Mouse (Mus musculus): ENCODE measurements at regions not wholly inside any gene's neighbourhood (a gene's known extent, or its start where the extent isn't known, plus 50 kb on each side); places are given as distances from the start of the nearest gene placed in this dataset.

DNA sequence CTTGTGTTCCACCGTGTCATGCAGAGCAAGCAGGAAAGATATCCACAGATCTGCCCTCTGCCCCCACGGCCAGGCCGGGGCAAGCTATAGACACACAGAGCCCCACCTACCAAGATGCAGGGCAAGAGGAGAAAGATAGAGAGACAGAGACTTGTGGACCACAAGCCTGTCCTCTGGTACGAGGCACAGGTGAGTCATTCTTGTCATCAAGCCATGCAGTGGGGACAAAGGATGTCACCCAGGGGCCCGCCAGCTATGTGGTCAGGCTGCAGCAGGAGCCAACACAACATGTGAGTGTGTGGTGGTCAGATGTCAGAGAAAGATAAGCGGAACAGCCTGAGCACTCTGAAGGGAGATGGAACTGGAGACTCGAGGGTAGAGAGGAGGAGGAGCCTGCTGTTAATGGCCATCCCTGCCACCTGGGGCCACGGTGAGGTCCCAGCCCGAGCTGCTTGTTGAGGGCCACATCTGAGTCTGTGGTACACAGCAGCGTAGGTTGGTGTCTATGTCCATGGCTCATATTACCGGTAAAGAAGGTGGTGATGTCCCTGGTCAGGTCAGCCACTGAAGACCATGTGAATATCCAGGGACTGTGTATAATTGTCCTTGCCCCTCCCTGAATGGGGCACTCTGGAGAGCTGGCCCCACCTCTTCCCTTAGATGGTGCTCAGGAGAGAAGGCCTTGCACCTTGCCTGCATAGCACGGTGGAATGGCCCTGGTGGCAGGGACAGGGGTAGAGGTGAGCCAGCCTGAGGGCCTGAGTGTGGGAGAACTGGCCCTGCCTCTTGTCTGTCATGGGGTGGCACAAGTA is 226.2 kb upstream of the Krr1 start:
- H3K27me3 ChIP-seq (ENCODE audit: control insufficient read depth, insufficient read depth, low read length), result no peaks in the 10 kb centered on the region
- 79% methylated on average over 12 of the region's 12 CpGs for WGBS
- DNase-seq (ENCODE audit: low spot score) (no peak), ATAC-seq (replicated peaks; ENCODE audit: low FRiP score) (0 out of 2 replicates have a peak, but pooled peaks have one; percentile 36)
- no peaks in the 10 kb centered on the region for H3K4me1 ChIP-seq (replicated peaks; ENCODE audit: control insufficient read depth, insufficient read depth, low read length)
- H3K9me3 ChIP-seq (ENCODE audit: control insufficient read depth, low read length), result no peaks in the 10 kb centered on the region
- no peak overlapping the region for H3K4me3 ChIP-seq (ENCODE audit: low read depth, low read length)
- no peak overlapping the region for H3K9ac ChIP-seq (ENCODE audit: low read length)
- no peak overlapping the region for H3K4me2 ChIP-seq (ENCODE audit: low read depth, low read length, severe bottlenecking)
- no peak overlapping the region for H3K27ac ChIP-seq (ENCODE audit: low read depth, low read length)
- no peaks in the 10 kb centered on the region for H3K36me3 ChIP-seq (ENCODE audit: control insufficient read depth, insufficient read depth, low read length)

DNA sequence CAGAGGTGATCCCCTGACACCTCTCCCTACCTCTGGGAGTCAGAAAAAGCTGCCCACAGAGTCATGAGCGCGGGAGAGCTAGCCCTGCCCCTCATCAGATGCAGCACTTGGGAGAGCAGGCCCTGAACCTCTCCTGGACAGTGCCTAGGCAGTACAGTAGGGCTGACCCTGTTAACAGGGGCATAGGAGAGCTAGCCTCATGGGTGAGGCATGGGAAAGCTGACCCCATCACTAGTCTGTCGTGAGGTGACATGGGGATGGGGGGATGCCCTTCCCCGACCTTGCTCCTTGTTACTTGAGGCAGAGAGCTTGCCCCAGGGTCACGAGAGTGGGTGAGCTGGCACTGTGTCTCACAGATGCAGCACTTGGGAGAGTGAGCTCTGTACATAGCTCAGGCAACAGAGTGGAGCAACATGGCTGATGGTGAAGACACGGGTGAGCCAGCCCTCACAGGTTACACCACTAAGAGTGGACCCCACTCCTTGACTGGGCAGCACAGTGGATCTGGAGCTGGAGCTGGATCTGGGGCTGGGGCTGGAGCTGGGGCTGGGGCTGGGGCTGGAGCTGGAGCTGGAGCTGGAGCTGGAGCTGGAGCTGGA is 225.5 kb upstream of the Krr1 start:
- Histone ChIP-seq H3K9ac (ENCODE audit: low read length) (no peak overlapping the region), H3K4me2 (ENCODE audit: low read depth, low read length, severe bottlenecking) (no peak overlapping the region), H3K36me3 (ENCODE audit: control insufficient read depth, insufficient read depth, low read length) (no peaks in the 10 kb centered on the region), H3K4me3 (ENCODE audit: low read depth, low read length) (no peak overlapping the region), H3K4me1 (replicated peaks; ENCODE audit: control insufficient read depth, insufficient read depth, low read length) (no peaks in the 10 kb centered on the region), H3K9me3 (ENCODE audit: control insufficient read depth, low read length) (no peaks in the 10 kb centered on the region), H3K27me3 (ENCODE audit: control insufficient read depth, insufficient read depth, low read length) (no peaks in the 10 kb centered on the region), H3K27ac (ENCODE audit: low read depth, low read length) (no peak overlapping the region)
- WGBS, result 85% methylated on average over 6 of the region's 6 CpGs
- DNase-seq (ENCODE audit: low spot score) (no peak), ATAC-seq (replicated peaks; ENCODE audit: low FRiP score) (0 out of 2 replicates have a peak, but pooled peaks have one; percentile 36)

DNA sequence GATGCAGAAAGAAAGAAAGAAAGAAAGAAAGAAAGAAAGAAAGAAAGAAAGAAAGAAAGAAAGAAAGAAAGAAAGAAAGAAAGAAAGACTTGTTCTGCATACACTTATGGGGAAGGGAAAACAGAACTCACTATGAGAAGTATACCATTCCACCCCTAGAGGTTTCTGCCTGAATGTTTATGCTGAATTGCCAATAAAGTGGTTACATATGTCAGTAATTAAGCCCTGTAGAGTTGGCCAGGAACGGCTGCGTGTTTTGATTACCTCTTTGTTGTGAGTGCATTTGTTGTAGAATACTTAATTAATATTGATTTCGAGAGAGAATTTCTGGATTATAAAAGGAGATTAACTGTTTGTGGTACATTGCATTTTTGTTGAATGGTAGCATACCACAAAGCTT is 224.0 kb upstream of the Krr1 start:
- Histone ChIP-seq H3K4me1 (replicated peaks; ENCODE audit: control insufficient read depth, insufficient read depth, low read length) (no peaks in the 10 kb centered on the region), H3K4me2 (ENCODE audit: low read depth, low read length, severe bottlenecking) (no peak overlapping the region), H3K9me3 (ENCODE audit: control insufficient read depth, low read length) (no peaks in the 10 kb centered on the region), H3K9ac (ENCODE audit: low read length) (no peak overlapping the region), H3K27ac (ENCODE audit: low read depth, low read length) (no peak overlapping the region), H3K36me3 (ENCODE audit: control insufficient read depth, insufficient read depth, low read length) (no peaks in the 10 kb centered on the region), H3K27me3 (ENCODE audit: control insufficient read depth, insufficient read depth, low read length) (no peaks in the 10 kb centered on the region), H3K4me3 (ENCODE audit: low read depth, low read length) (no peak overlapping the region)
- 52% methylated on average over 3 of the region's 3 CpGs for WGBS
- ATAC-seq (replicated peaks; ENCODE audit: low FRiP score) (no peak), DNase-seq (ENCODE audit: low spot score) (no peak)

DNA sequence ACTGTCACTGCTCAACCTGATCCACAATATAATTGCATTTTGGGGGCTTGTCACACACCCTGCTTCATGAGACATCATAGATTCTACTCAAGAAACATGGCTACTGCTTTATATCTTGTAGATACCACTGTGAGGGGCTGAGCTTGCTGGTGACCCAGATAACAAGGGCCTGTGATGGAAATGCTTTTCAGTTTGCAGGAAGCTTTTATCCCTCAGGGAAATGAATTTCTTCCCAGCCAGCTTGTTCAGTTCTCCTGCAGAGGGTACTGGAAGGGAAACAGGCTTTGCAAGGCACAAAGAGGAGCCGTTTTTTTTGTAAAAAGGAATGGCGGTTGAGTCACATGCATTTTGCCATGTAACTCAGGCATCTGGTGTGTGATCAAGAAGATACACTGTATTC is 218.8 kb upstream of the Krr1 start:
- Histone ChIP-seq H3K27me3 (ENCODE audit: control insufficient read depth, insufficient read depth, low read length) (no peaks in the 10 kb centered on the region), H3K36me3 (ENCODE audit: control insufficient read depth, insufficient read depth, low read length) (no peaks in the 10 kb centered on the region), H3K4me3 (ENCODE audit: low read depth, low read length) (no peak overlapping the region), H3K9ac (ENCODE audit: low read length) (no peak overlapping the region), H3K4me2 (ENCODE audit: low read depth, low read length, severe bottlenecking) (no peak overlapping the region), H3K27ac (ENCODE audit: low read depth, low read length) (no peak overlapping the region), H3K9me3 (ENCODE audit: control insufficient read depth, low read length) (no peaks in the 10 kb centered on the region), H3K4me1 (replicated peaks; ENCODE audit: control insufficient read depth, insufficient read depth, low read length) (no peaks in the 10 kb centered on the region)
- no peak for DNase-seq (ENCODE audit: low spot score)
- ATAC-seq (replicated peaks; ENCODE audit: low FRiP score), result no peak
- WGBS, result 95% methylated on average over 2 of the region's 2 CpGs

DNA sequence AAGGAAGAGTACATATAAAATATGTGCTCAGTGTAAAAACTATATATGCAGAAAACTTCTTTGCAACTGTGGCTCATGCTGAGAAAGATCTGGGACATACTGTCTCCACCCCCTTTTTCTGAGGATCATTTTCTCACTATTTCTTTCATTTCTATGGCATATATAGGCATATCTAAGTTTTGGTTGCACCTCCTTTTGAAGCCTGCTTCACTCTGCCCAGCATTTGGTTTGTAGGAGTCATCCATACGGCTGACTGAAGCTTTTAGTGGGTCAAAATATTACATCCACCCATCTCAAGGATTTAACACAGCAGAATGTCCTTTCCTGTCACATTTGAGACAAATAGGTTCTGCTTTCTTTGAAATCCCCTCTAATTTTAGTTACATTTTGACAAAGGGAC is 216.5 kb upstream of the Krr1 start:
- Histone ChIP-seq H3K4me1 (replicated peaks; ENCODE audit: control insufficient read depth, insufficient read depth, low read length) (no peaks in the 10 kb centered on the region), H3K4me2 (ENCODE audit: low read depth, low read length, severe bottlenecking) (no peak overlapping the region), H3K4me3 (ENCODE audit: low read depth, low read length) (no peak overlapping the region), H3K9ac (ENCODE audit: low read length) (no peak overlapping the region), H3K9me3 (ENCODE audit: control insufficient read depth, low read length) (no peaks in the 10 kb centered on the region), H3K27me3 (ENCODE audit: control insufficient read depth, insufficient read depth, low read length) (no peaks in the 10 kb centered on the region), H3K36me3 (ENCODE audit: control insufficient read depth, insufficient read depth, low read length) (no peaks in the 10 kb centered on the region), H3K27ac (ENCODE audit: low read depth, low read length) (no peak overlapping the region)
- no peak for DNase-seq (ENCODE audit: low spot score)
- no peak for ATAC-seq (replicated peaks; ENCODE audit: low FRiP score)
- WGBS, result 81% methylated on average over 1 of the region's 1 CpGs

DNA sequence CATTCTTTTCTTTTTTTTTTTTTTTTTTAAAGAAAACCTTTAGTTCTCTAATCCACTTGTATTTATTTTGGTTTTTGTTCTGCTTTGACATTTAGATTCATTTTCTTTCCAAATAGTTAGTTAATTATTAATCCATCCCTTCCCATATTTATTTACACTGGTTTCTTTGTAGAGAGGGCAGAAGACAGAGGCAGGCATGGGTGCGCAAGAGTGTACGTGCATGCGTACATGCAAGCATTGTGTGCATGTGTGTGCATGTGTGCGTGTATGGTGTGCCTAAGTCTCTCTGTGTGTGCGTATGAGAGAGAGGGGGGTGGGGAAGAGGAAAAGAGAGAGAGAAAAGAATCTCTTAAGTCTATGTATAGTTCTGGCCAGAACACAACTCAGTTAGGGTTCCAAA is 215.9 kb upstream of the Krr1 start:
- no peaks in the 10 kb centered on the region for H3K27me3 ChIP-seq (ENCODE audit: control insufficient read depth, insufficient read depth, low read length)
- DNase-seq (ENCODE audit: low spot score) (no peak), ATAC-seq (replicated peaks; ENCODE audit: low FRiP score) (no peak)
- no peak overlapping the region for H3K9ac ChIP-seq (ENCODE audit: low read length)
- no peak overlapping the region for H3K4me3 ChIP-seq (ENCODE audit: low read depth, low read length)
- H3K27ac ChIP-seq (ENCODE audit: low read depth, low read length), result no peak overlapping the region
- H3K36me3 ChIP-seq (ENCODE audit: control insufficient read depth, insufficient read depth, low read length), result no peaks in the 10 kb centered on the region
- H3K4me2 ChIP-seq (ENCODE audit: low read depth, low read length, severe bottlenecking), result no peak overlapping the region
- no peaks in the 10 kb centered on the region for H3K9me3 ChIP-seq (ENCODE audit: control insufficient read depth, low read length)
- no peaks in the 10 kb centered on the region for H3K4me1 ChIP-seq (replicated peaks; ENCODE audit: control insufficient read depth, insufficient read depth, low read length)
- 92% methylated on average over 5 of the region's 5 CpGs for WGBS

DNA sequence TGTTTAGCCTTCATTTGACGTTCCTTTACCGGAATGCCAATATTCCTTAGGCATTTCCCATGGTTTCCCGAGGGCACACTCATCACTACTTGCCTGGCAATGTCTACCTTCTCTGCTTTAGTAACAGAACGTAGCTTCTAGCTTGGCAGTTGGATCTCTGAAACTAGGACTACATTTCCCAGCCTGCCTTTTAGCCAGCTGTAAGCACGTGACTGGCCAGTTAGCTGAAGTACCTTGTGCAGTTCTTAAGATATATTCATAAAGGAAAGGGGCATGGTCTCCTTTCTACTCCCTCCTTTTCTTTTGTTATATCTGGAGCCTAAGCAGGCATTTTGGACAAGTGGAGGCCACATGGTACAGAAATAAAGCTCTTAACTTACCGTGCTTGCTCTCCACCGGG is 214.8 kb upstream of the Krr1 start:
- WGBS, result 86% methylated on average over 7 of the region's 7 CpGs
- Histone ChIP-seq H3K4me2 (ENCODE audit: low read depth, low read length, severe bottlenecking) (no peak overlapping the region), H3K27ac (ENCODE audit: low read depth, low read length) (no peak overlapping the region), H3K9me3 (ENCODE audit: control insufficient read depth, low read length) (no peaks in the 10 kb centered on the region), H3K9ac (ENCODE audit: low read length) (no peak overlapping the region), H3K36me3 (ENCODE audit: control insufficient read depth, insufficient read depth, low read length) (no peaks in the 10 kb centered on the region), H3K4me1 (replicated peaks; ENCODE audit: control insufficient read depth, insufficient read depth, low read length) (no peaks in the 10 kb centered on the region), H3K27me3 (ENCODE audit: control insufficient read depth, insufficient read depth, low read length) (no peaks in the 10 kb centered on the region), H3K4me3 (ENCODE audit: low read depth, low read length) (no peak overlapping the region)
- ATAC-seq (replicated peaks; ENCODE audit: low FRiP score), result no peak
- no peak for DNase-seq (ENCODE audit: low spot score)

DNA sequence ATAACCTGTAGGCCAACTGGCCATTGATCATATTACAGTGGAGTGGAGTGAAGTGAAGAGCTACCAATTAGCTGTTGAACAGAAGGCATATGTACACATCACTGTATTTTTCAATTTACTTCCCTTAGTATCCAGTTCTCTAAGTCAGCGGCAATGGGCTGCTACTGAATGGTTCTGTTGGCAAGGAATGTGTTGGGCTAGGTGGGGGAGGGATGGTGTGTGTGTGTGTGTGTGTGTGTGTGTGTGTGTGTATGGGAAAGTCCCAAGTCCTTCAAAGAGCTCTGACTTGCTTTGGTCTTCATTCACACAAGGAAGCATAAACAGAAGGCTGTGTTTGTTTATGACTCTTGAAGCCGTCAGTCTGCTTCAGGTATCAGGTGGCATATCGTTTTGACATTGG is 213.0 kb upstream of the Krr1 start:
- no peak for DNase-seq (ENCODE audit: low spot score)
- Histone ChIP-seq H3K9me3 (ENCODE audit: control insufficient read depth, low read length) (no peaks in the 10 kb centered on the region), H3K36me3 (ENCODE audit: control insufficient read depth, insufficient read depth, low read length) (no peaks in the 10 kb centered on the region), H3K4me1 (replicated peaks; ENCODE audit: control insufficient read depth, insufficient read depth, low read length) (no peaks in the 10 kb centered on the region), H3K4me2 (ENCODE audit: low read depth, low read length, severe bottlenecking) (no peak overlapping the region), H3K9ac (ENCODE audit: low read length) (no peak overlapping the region), H3K27ac (ENCODE audit: low read depth, low read length) (no peak overlapping the region), H3K4me3 (ENCODE audit: low read depth, low read length) (no peak overlapping the region), H3K27me3 (ENCODE audit: control insufficient read depth, insufficient read depth, low read length) (no peaks in the 10 kb centered on the region)
- WGBS, result 83% methylated on average over 3 of the region's 3 CpGs
- ATAC-seq (replicated peaks; ENCODE audit: low FRiP score), result no peak
